Mouse (Mus musculus): ENCODE results near the gene Zfp248. TPM values are rescaled to one million over a fixed set of nuclear protein-coding genes. Genes with fewer than 3 reads are reported as not detected.

Zfp248 gene
- polyA plus RNA-seq, 1 experiment from 2014 or later = 4.7 TPM

GRCm38 (mm10) chr6:118457726-118458125 is 2.4 kb upstream of the Zfp248 start:
- ATAC-seq (ENCODE audit: insufficient number of reproducible peaks, insufficient read depth, low FRiP score, low read depth) = no peak
- no peaks in the 10 kb centered on the region for H3K9me3 ChIP-seq (ENCODE audit: control insufficient read depth, low read length)
- no peak overlapping the region for H3K9ac ChIP-seq (ENCODE audit: low read length)
- no peak overlapping the region for H3K4me3 ChIP-seq (ENCODE audit: control insufficient read depth in 1 of 2, insufficient read depth in 1 of 2, low read depth in 1 of 2, low read length in 2 of 2)
- H3K27me3 ChIP-seq (ENCODE audit: control insufficient read depth, insufficient read depth, low read length) = no peaks in the 10 kb centered on the region
- peaks cover 16% of the 10 kb centered on the region for H3K36me3 ChIP-seq (ENCODE audit: control insufficient read depth, insufficient read depth, low read length)
- no peak overlapping the region for H3K27ac ChIP-seq (replicated peaks in 1 of 2; ENCODE audit: control insufficient read depth in 1 of 2, insufficient read depth in 1 of 2, low read depth in 2 of 2, low read length in 2 of 2)
- WGBS = 89% methylated on average over 1 of the region's 1 CpGs
- no peak overlapping the region for H3K4me2 ChIP-seq (ENCODE audit: low read length)
- peaks cover 3 to 4% of the 10 kb centered on the region in 2 experiments; a peak in 3 of 4 replicates for H3K4me1 ChIP-seq (ENCODE audit: control insufficient read depth in 2 of 2, insufficient read depth in 2 of 2, low read length in 2 of 2)

- 45% methylated on average over 8 of the region's 8 CpGs for WGBS
- no peak for ATAC-seq (ENCODE audit: insufficient number of reproducible peaks, insufficient read depth, low FRiP score, low read depth)
- H3K36me3 ChIP-seq (ENCODE audit: control insufficient read depth, insufficient read depth, low read length) = 0 out of 2 replicates have a peak, but pooled peaks cover 3% of the 10 kb centered on the region
- H3K9me3 ChIP-seq (ENCODE audit: control insufficient read depth, low read length) = no peaks in the 10 kb centered on the region
- H3K9ac ChIP-seq (ENCODE audit: low read length) = peak overlapping the region; percentile 87
- peak overlapping the region; percentile 58 to 83 for H3K4me3 ChIP-seq (ENCODE audit: control insufficient read depth in 1 of 2, insufficient read depth in 1 of 2, low read depth in 1 of 2, low read length in 2 of 2)
- no peaks in the 10 kb centered on the region for H3K27me3 ChIP-seq (ENCODE audit: control insufficient read depth, insufficient read depth, low read length)
- H3K27ac ChIP-seq (replicated peaks in 1 of 2; ENCODE audit: control insufficient read depth in 1 of 2, insufficient read depth in 1 of 2, low read depth in 2 of 2, low read length in 2 of 2) = no peak overlapping the region
- H3K4me2 ChIP-seq (ENCODE audit: low read length) = peak overlapping the region; percentile 85
- peaks cover 3 to 4% of the 10 kb centered on the region in 2 experiments; a peak in 3 of 4 replicates for H3K4me1 ChIP-seq (ENCODE audit: control insufficient read depth in 2 of 2, insufficient read depth in 2 of 2, low read length in 2 of 2)
Observed at GRCm38 (mm10) chr6:118454452-118454851, 876 bp downstream of the Zfp248 start.

- Histone ChIP-seq H3K9me3 (ENCODE audit: control insufficient read depth, low read length) (peaks cover 13% of the 10 kb centered on the region), H3K27me3 (ENCODE audit: control insufficient read depth, insufficient read depth, low read length) (no peaks in the 10 kb centered on the region), H3K4me3 (ENCODE audit: control insufficient read depth in 1 of 2, insufficient read depth in 1 of 2, low read depth in 1 of 2, low read length in 2 of 2) (no peak overlapping the region), H3K4me2 (ENCODE audit: low read length) (no peak overlapping the region), H3K9ac (ENCODE audit: low read length) (no peak overlapping the region), H3K4me1 (ENCODE audit: control insufficient read depth in 2 of 2, insufficient read depth in 2 of 2, low read length in 2 of 2) (no peaks in the 10 kb centered on the region), H3K27ac (replicated peaks in 1 of 2; ENCODE audit: control insufficient read depth in 1 of 2, insufficient read depth in 1 of 2, low read depth in 2 of 2, low read length in 2 of 2) (no peak overlapping the region), H3K36me3 (ENCODE audit: control insufficient read depth, insufficient read depth, low read length) (peaks cover 48% of the 10 kb centered on the region)
- WGBS = 89% methylated on average over 4 of the region's 4 CpGs
- ATAC-seq (ENCODE audit: insufficient number of reproducible peaks, insufficient read depth, low FRiP score, low read depth) = no peak
Observed at GRCm38 (mm10) chr6:118431502-118431901, 23.8 kb downstream of the Zfp248 start.

GRCm38 (mm10) chr6:118426666-118427065 is 28.7 kb downstream of the Zfp248 start:
- WGBS = 86% methylated on average over 1 of the region's 1 CpGs
- Histone ChIP-seq H3K27me3 (ENCODE audit: control insufficient read depth, insufficient read depth, low read length) (no peaks in the 10 kb centered on the region), H3K4me3 (ENCODE audit: control insufficient read depth in 1 of 2, insufficient read depth in 1 of 2, low read depth in 1 of 2, low read length in 2 of 2) (no peak overlapping the region), H3K9ac (ENCODE audit: low read length) (no peak overlapping the region), H3K4me2 (ENCODE audit: low read length) (no peak overlapping the region), H3K4me1 (ENCODE audit: control insufficient read depth in 2 of 2, insufficient read depth in 2 of 2, low read length in 2 of 2) (no peaks in the 10 kb centered on the region), H3K36me3 (ENCODE audit: control insufficient read depth, insufficient read depth, low read length) (peaks cover 39% of the 10 kb centered on the region), H3K9me3 (ENCODE audit: control insufficient read depth, low read length) (peaks cover 13% of the 10 kb centered on the region), H3K27ac (replicated peaks in 1 of 2; ENCODE audit: control insufficient read depth in 1 of 2, insufficient read depth in 1 of 2, low read depth in 2 of 2, low read length in 2 of 2) (no peak overlapping the region)
- no peak for ATAC-seq (ENCODE audit: insufficient number of reproducible peaks, insufficient read depth, low FRiP score, low read depth)

- Histone ChIP-seq H3K27ac (replicated peaks in 1 of 2; ENCODE audit: control insufficient read depth in 1 of 2, insufficient read depth in 1 of 2, low read depth in 2 of 2, low read length in 2 of 2) (peak within 1 kb of the TSS; percentile 92 to 96), H3K4me2 (ENCODE audit: low read length) (peak within 1 kb of the TSS; percentile 72), H3K36me3 (ENCODE audit: control insufficient read depth, insufficient read depth, low read length) (peaks cover 36% of the 10 kb centered on the region), H3K9ac (ENCODE audit: low read length) (peak within 1 kb of the TSS; percentile 93), H3K4me1 (ENCODE audit: control insufficient read depth in 2 of 2, insufficient read depth in 2 of 2, low read length in 2 of 2) (peaks cover 3 to 6% of the 10 kb centered on the region in 2 experiments; a peak in 2 of 4 replicates), H3K27me3 (ENCODE audit: control insufficient read depth, insufficient read depth, low read length) (no peaks in the 10 kb centered on the region), H3K9me3 (ENCODE audit: control insufficient read depth, low read length) (no peaks in the 10 kb centered on the region), H3K4me3 (ENCODE audit: control insufficient read depth in 1 of 2, insufficient read depth in 1 of 2, low read depth in 1 of 2, low read length in 2 of 2) (peak within 1 kb of the TSS; percentile 88 to 98)
- under 1% methylated on average over 67 of the region's 67 CpGs for WGBS
- ATAC-seq (ENCODE audit: insufficient number of reproducible peaks, insufficient read depth, low FRiP score, low read depth) = peak; percentile 91
Observed at GRCm38 (mm10) chr6:118419050-118419920, 36.0 kb downstream of the Zfp248 start, which contains the start of gene Bms1. Bms1 (minus strand) TSS chr6:118419474.

GRCm38 (mm10) chr6:118410428-118410827 is 44.9 kb downstream of the Zfp248 start:
- Histone ChIP-seq H3K4me3 (ENCODE audit: control insufficient read depth in 1 of 2, insufficient read depth in 1 of 2, low read depth in 1 of 2, low read length in 2 of 2) (no peak overlapping the region), H3K9me3 (ENCODE audit: control insufficient read depth, low read length) (no peaks in the 10 kb centered on the region), H3K4me1 (ENCODE audit: control insufficient read depth in 2 of 2, insufficient read depth in 2 of 2, low read length in 2 of 2) (peaks cover 3 to 5% of the 10 kb centered on the region in 2 experiments; a peak in 3 of 4 replicates), H3K9ac (ENCODE audit: low read length) (no peak overlapping the region), H3K36me3 (ENCODE audit: control insufficient read depth, insufficient read depth, low read length) (peaks cover 90% of the 10 kb centered on the region), H3K27ac (replicated peaks in 1 of 2; ENCODE audit: control insufficient read depth in 1 of 2, insufficient read depth in 1 of 2, low read depth in 2 of 2, low read length in 2 of 2) (no peak overlapping the region), H3K4me2 (ENCODE audit: low read length) (no peak overlapping the region), H3K27me3 (ENCODE audit: control insufficient read depth, insufficient read depth, low read length) (no peaks in the 10 kb centered on the region)
- 83% methylated on average over 1 of the region's 1 CpGs for WGBS
- ATAC-seq (ENCODE audit: insufficient number of reproducible peaks, insufficient read depth, low FRiP score, low read depth) = no peak

- H3K36me3 ChIP-seq (ENCODE audit: control insufficient read depth, insufficient read depth, low read length) = peaks cover 91% of the 10 kb centered on the region
- no peak overlapping the region for H3K4me2 ChIP-seq (ENCODE audit: low read length)
- H3K9me3 ChIP-seq (ENCODE audit: control insufficient read depth, low read length) = no peaks in the 10 kb centered on the region
- no peak overlapping the region for H3K27ac ChIP-seq (replicated peaks in 1 of 2; ENCODE audit: control insufficient read depth in 1 of 2, insufficient read depth in 1 of 2, low read depth in 2 of 2, low read length in 2 of 2)
- H3K9ac ChIP-seq (ENCODE audit: low read length) = no peak overlapping the region
- no peak for ATAC-seq (ENCODE audit: insufficient number of reproducible peaks, insufficient read depth, low FRiP score, low read depth)
- H3K4me3 ChIP-seq (ENCODE audit: control insufficient read depth in 1 of 2, insufficient read depth in 1 of 2, low read depth in 1 of 2, low read length in 2 of 2) = no peak overlapping the region
- 85% methylated on average over 5 of the region's 5 CpGs for WGBS
- H3K4me1 ChIP-seq (ENCODE audit: control insufficient read depth in 2 of 2, insufficient read depth in 2 of 2, low read length in 2 of 2) = peaks cover 3 to 5% of the 10 kb centered on the region in 2 experiments; a peak in 3 of 4 replicates
- H3K27me3 ChIP-seq (ENCODE audit: control insufficient read depth, insufficient read depth, low read length) = no peaks in the 10 kb centered on the region
Observed at GRCm38 (mm10) chr6:118408510-118408909, 46.8 kb downstream of the Zfp248 start.

Measured in heart, embryonic 14.5 days (tissue).